Mouse (Mus musculus) bone marrow, adult 2 months (tissue): Measurements from ENCODE around the gene Gm49711.

Experiments used
- CTCF ChIP-seq: fragments of 200-500 bp; IDR thresholded peaks from 2 replicates; pipeline ENCODE4 v1.5.1; 2011; ENCODE audit warnings: low read length, control low read depth; ENCODE audit not compliant: control insufficient read depth, insufficient read depth
- POLR2A ChIP-seq: fragments of 200-500 bp; IDR thresholded peaks from 2 replicates; pipeline ENCODE4 v1.6.1; 2011; ENCODE audit warnings: low read depth, mild to moderate bottlenecking, control low read depth, low read length, borderline replicate concordance; ENCODE audit not compliant: control insufficient read depth

GRCm38 (mm10) chr16:92159114-92159513 lies 101.0 kb downstream of the Gm49711 start:
- TF ChIP-seq CTCF (no peak), POLR2A (no peak)
